Comparison of ENCODE assay signal across 8 mouse cellular contexts in the genomic region with DNA sequence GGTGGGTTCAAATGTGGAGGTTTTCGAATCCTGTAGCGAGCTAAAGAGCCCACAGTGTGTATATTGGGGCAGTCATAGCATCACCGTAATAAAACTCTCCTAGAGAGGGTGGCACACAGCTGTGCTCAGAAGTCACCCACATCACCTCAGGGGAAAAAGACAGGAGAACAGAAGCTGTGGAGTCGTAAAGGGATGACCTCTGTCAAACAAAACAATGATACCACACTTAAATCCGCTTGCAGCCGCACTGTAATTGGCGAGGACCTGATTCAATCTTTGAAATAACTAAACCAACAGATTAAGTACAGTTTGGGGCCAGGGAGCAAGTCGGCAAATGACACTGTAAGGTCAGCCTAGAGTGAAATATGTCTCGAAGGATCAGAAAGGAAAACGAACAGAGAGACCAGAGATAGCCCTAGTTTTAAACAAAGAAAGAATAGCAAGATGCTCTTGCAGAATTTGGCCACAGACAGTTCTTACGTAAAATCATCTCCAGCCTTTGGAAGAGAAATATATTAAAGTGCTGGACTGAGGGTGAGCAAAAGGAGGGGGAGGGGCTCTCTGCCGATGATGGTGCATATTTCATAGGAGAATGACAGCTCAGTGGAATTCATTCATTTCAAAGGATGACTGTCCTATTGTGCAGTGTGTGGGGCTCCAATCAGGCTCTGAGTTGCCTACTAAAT. TPM values are rescaled to one million over a fixed set of nuclear protein-coding genes. Genes with fewer than 3 reads are reported as not detected.
DNase-seq lines count a peak whose midpoint lies in the region; ATAC-seq and TF ChIP-seq lines count a peak whose summit lies in the region.

No protein-coding gene starts in this region.

- no peaks in the 10 kb centered on the region for H3K36me3 ChIP-seq in intestine, postnatal 0 days (ENCODE audit: control insufficient read depth, insufficient read depth)
- no peaks in the 10 kb centered on the region for H3K36me3 ChIP-seq in liver, embryonic 14.5 days (replicated peaks; ENCODE audit: control insufficient read depth, insufficient read depth, low read depth)

- 36% methylated on average over 12 of the region's 12 CpGs for WGBS in intestine, postnatal 0 days
- WGBS in liver, embryonic 14.5 days (ENCODE audit: insufficient replicate concordance): 35% methylated on average over 12 of the region's 12 CpGs

- H3K4me1 ChIP-seq in intestine, postnatal 0 days (replicated peaks; ENCODE audit: control insufficient read depth, insufficient read depth, low read length): 0 out of 2 replicates have a peak, but pooled peaks cover 4% of the 10 kb centered on the region
- peaks cover 0 to 8% of the 10 kb centered on the region in 2 experiments; a peak in 1 of 4 replicates for H3K4me1 ChIP-seq in liver, embryonic 14.5 days (replicated peaks; ENCODE audit: control insufficient read depth in 2 of 2, insufficient read depth in 2 of 2, low read length in 1 of 2)

- peak overlapping the region; percentile 78 for H3K4me2 ChIP-seq in intestine, postnatal 0 days (replicated peaks; ENCODE audit: low read depth)
- H3K4me2 ChIP-seq in liver, embryonic 14.5 days (ENCODE audit: low read depth): peak overlapping the region; percentile 41

- peak; percentile 17 for DNase-seq in thymus, postnatal 25 days
- no peak for DNase-seq in thymus, postnatal 10 days (ENCODE audit: low spot score in 2 of 2)
- peak; percentile 34 to 61 for DNase-seq in heart, adult 18-20 months
- DNase-seq in liver, embryonic 14.5 days (ENCODE audit: low read depth in 3 of 3, low spot score in 3 of 3): no peak
- peak; percentile 56 to 62 for DNase-seq in right cerebral cortex, adult 2 months (ENCODE audit: low spot score in 2 of 2)
- no peak for DNase-seq in thymus, adult 18-20 months
- no peak for DNase-seq in layer of hippocampus, adult 9-10 months (ENCODE audit: low spot score)

- peaks cover 12% of the 10 kb centered on the region; the same call in 1 of the 2 replicates for H3K27me3 ChIP-seq in intestine, postnatal 0 days (replicated peaks; ENCODE audit: control insufficient read depth, insufficient read depth, low read length)
- peaks cover 31% of the 10 kb centered on the region for H3K27me3 ChIP-seq in liver, embryonic 14.5 days (ENCODE audit: control insufficient read depth, insufficient read depth, low read length)

- no peak overlapping the region for H3K27ac ChIP-seq in intestine, postnatal 0 days (ENCODE audit: low read depth, low read length)
- H3K27ac ChIP-seq in liver, embryonic 14.5 days: no peak overlapping the region

- H3K9ac ChIP-seq in intestine, postnatal 0 days (ENCODE audit: low read depth, low read length): no peak overlapping the region
- no peak overlapping the region for H3K9ac ChIP-seq in liver, embryonic 14.5 days (replicated peaks)

- no peak for TF ChIP-seq EP300 in liver, embryonic 14.5 days (IDR thresholded peaks at IDR 0.05; ENCODE audit: low read depth)

- no peaks in the 10 kb centered on the region for H3K9me3 ChIP-seq in intestine, postnatal 0 days (ENCODE audit: control insufficient read depth)
- no peaks in the 10 kb centered on the region for H3K9me3 ChIP-seq in liver, embryonic 14.5 days (ENCODE audit: control insufficient read depth, low read length)

- no peak for ATAC-seq in intestine, postnatal 0 days
- ATAC-seq in liver, embryonic 14.5 days (ENCODE audit: insufficient read depth): no peak

- no peak for TF ChIP-seq CTCF in intestine, postnatal 0 days (IDR thresholded peaks at IDR 0.05; ENCODE audit: low read depth)
- no peak for TF ChIP-seq CTCF in liver, embryonic 14.5 days (IDR thresholded peaks at IDR 0.05; ENCODE audit: low read depth)

- H3K4me3 ChIP-seq in intestine, postnatal 0 days (ENCODE audit: low read depth, low read length): peak overlapping the region; percentile 70
- H3K4me3 ChIP-seq in liver, embryonic 14.5 days (ENCODE audit: insufficient read depth in 1 of 2, low read depth in 2 of 2, low read length in 2 of 2): 0 out of 4 replicates have a peak overlapping the region, but pooled peaks of 1 of the 2 experiments have one; percentile 12

RNA-seq across cellular contexts. Expression of a gene that starts 3.4 kb away (rescaled TPM):
- total RNA-seq in heart, adult 18-20 months (2021): 10 to 100 TPM; 16.1 to 21.0 TPM
- 11.2 and 12.2 TPM in 2 replicates for polyA plus RNA-seq in intestine, postnatal 0 days (2015; fragmentation: Nextera tagmentation; extraction: Ambion mirVana)
- polyA plus RNA-seq in liver, embryonic 14.5 days (2012; rRNA removed): 1.3 and 1.4 TPM in 2 replicates
- polyA plus RNA-seq in liver, embryonic 14.5 days (2014; fragmentation: Nextera tagmentation; extraction: Ambion mirVana): 2.1 TPM in 2 replicates

Comparison
In these comparisons a context has a peak if more than half of its experiments do, and no peak if none do; other contexts are left out.
1. DNase-seq: peak in thymus, postnatal 25 days (single experiment), heart, adult 18-20 months (2 of 2) and right cerebral cortex, adult 2 months (2 of 2); none in thymus, postnatal 10 days (0 of 2), liver, embryonic 14.5 days (0 of 3), thymus, adult 18-20 months (0 of 2) and layer of hippocampus, adult 9-10 months (single experiment).